10 mouse cellular contexts compared by ENCODE assay signal in genomic region chr10:77901871-77902210, GRCm38 (mm10). TPM values are rescaled to one million over a fixed set of nuclear protein-coding genes. Genes with fewer than 3 reads are reported as not detected.
DNase-seq lines count a peak whose midpoint lies in the region; ATAC-seq and TF ChIP-seq lines count a peak whose summit lies in the region.
"Had no signal": no experiment of that assay in that cellular context is flagged by ENCODE, and none has a peak within 500 bp of the region (broad histone marks: within the 10 kb centered on the region; RNA-seq: fewer than 3 reads in every experiment).

No protein-coding gene starts in this region.

- TF ChIP-seq CTCF in thymus, adult 2 months (IDR thresholded peaks at IDR 0.05; ENCODE audit: borderline replicate concordance, control insufficient read depth, extremely low read depth, insufficient read depth, low read length, poor library complexity) = no peak

- peaks cover 13% of the 10 kb centered on the region for H3K4me1 ChIP-seq in thymus, adult 2 months (replicated peaks; ENCODE audit: control insufficient read depth, insufficient read depth, low read length)
- H3K4me1 ChIP-seq in intestine, embryonic 15.5 days (replicated peaks) = peaks cover 6% of the 10 kb centered on the region; the same call in 1 of the 2 replicates

- H3K4me3 ChIP-seq in thymus, adult 2 months (ENCODE audit: control insufficient read depth, insufficient read depth, low read length) = peak overlapping the region; percentile 9
- peak overlapping the region; percentile 69 for H3K4me3 ChIP-seq in intestine, embryonic 15.5 days (replicated peaks)

- peak; percentile 48 for ATAC-seq in intestine, embryonic 15.5 days
- 0 out of 2 replicates have a peak, but pooled peaks have one; percentile 2 for ATAC-seq in megakaryocyte progenitor cell, adult 5-6 weeks (replicated peaks; ENCODE audit: poor library complexity)

- intact Hi-C loops in gastrocnemius, postnatal 36 days (cut with DNase I) = no loop called here

- H3K27me3 ChIP-seq in thymus, adult 2 months (ENCODE audit: control insufficient read depth, insufficient read depth, low read length) = peaks cover 4% of the 10 kb centered on the region
- no peaks in the 10 kb centered on the region for H3K27me3 ChIP-seq in intestine, embryonic 15.5 days (replicated peaks)

- no peaks in the 10 kb centered on the region for H3K36me3 ChIP-seq in thymus, adult 2 months (ENCODE audit: control insufficient read depth, insufficient read depth, low read length)
- no peaks in the 10 kb centered on the region for H3K36me3 ChIP-seq in intestine, embryonic 15.5 days

- H3K27ac ChIP-seq in thymus, adult 2 months (ENCODE audit: control insufficient read depth, insufficient read depth, low read length) = no peak overlapping the region
- no peak overlapping the region for H3K27ac ChIP-seq in intestine, embryonic 15.5 days

- no peak for TF ChIP-seq POLR2A in thymus, adult 2 months (IDR thresholded peaks at IDR 0.05; ENCODE audit: control insufficient read depth, extremely low read depth, insufficient read depth, low read length, poor library complexity)

- peak overlapping the region; percentile 92 for H3K4me2 ChIP-seq in intestine, embryonic 15.5 days (replicated peaks)

- H3K9ac ChIP-seq in intestine, embryonic 15.5 days = peak overlapping the region; percentile 72

- 10% methylated on average over 14 of the region's 14 CpGs for WGBS in thymus, adult 2 months
- WGBS in intestine, embryonic 15.5 days = 3% methylated on average over 14 of the region's 14 CpGs

- no peaks in the 10 kb centered on the region for H3K9me3 ChIP-seq in intestine, embryonic 15.5 days

- DNase-seq in cerebellum, adult 8-10 months = peak; percentile 27
- no peak for DNase-seq in cerebellum, postnatal 25 days
- no peak for DNase-seq in thymus, adult 2 months
- no peak for DNase-seq in thymus, postnatal 10 days (ENCODE audit: low spot score in 2 of 2)
- DNase-seq in layer of hippocampus, postnatal 36 days = no peak
- no peak for DNase-seq in gastrocnemius, postnatal 36 days

RNA-seq across cellular contexts. Expression of gene Lrrc3, which starts 0.5 kb away (rescaled TPM):
- 1.1 and 1.9 TPM in 2 replicates for polyA plus RNA-seq in thymus, adult 2 months (2012; rRNA removed)
- polyA plus RNA-seq in intestine, embryonic 15.5 days (2015; fragmentation: Nextera tagmentation; extraction: Ambion mirVana) = 3.9 TPM in 2 replicates
- total RNA-seq in megakaryocyte progenitor cell, adult 5-6 weeks (2015) = 0.12 TPM in 1 of 2 replicates, not detected in the other
- not detected in 2 replicates for total RNA-seq in megakaryocyte progenitor cell, adult 5-6 weeks (2017)
- 1 to 10 TPM; 3.8 to 4.7 TPM for total RNA-seq in layer of hippocampus, postnatal 36 days (2021)
- total RNA-seq in gastrocnemius, postnatal 36 days (2021) = under 1 TPM; 0.08 to 0.17 TPM

RNA-seq across cellular contexts. Expression of gene Gm3285, which starts 40.1 kb away (rescaled TPM):
- 0.24 and 0.27 TPM in 2 replicates for polyA plus RNA-seq in thymus, adult 2 months (2012; rRNA removed)
- not detected in 2 replicates for polyA plus RNA-seq in intestine, embryonic 15.5 days (2015; fragmentation: Nextera tagmentation; extraction: Ambion mirVana)
- not detected in 2 replicates for total RNA-seq in megakaryocyte progenitor cell, adult 5-6 weeks (2015)
- total RNA-seq in megakaryocyte progenitor cell, adult 5-6 weeks (2017) = not detected in 2 replicates
- total RNA-seq in layer of hippocampus, postnatal 36 days (2021) = not detected
- not detected for total RNA-seq in gastrocnemius, postnatal 36 days (2021)
- polyA plus RNA-seq: C2C12; frontal cortex, adult 2 months had no signal

RNA-seq across cellular contexts. Expression of gene Gm10318, which starts 49.2 kb away (rescaled TPM):
- not detected in 2 replicates for polyA plus RNA-seq in thymus, adult 2 months (2012; rRNA removed)
- not detected in 2 replicates for polyA plus RNA-seq in intestine, embryonic 15.5 days (2015; fragmentation: Nextera tagmentation; extraction: Ambion mirVana)
- not detected in 2 replicates for total RNA-seq in megakaryocyte progenitor cell, adult 5-6 weeks (2015)
- total RNA-seq in megakaryocyte progenitor cell, adult 5-6 weeks (2017) = not detected in 2 replicates
- total RNA-seq in layer of hippocampus, postnatal 36 days (2021) = not detected
- not detected for total RNA-seq in gastrocnemius, postnatal 36 days (2021)
- polyA plus RNA-seq: C2C12; frontal cortex, adult 2 months had no signal

RNA-seq across cellular contexts. Expression of gene Gm36176, which starts 55.2 kb away (rescaled TPM):
- 0.36 TPM in 1 of 2 replicates, not detected in the other for polyA plus RNA-seq in thymus, adult 2 months (2012; rRNA removed)
- polyA plus RNA-seq in intestine, embryonic 15.5 days (2015; fragmentation: Nextera tagmentation; extraction: Ambion mirVana) = not detected in 2 replicates
- not detected in 2 replicates for total RNA-seq in megakaryocyte progenitor cell, adult 5-6 weeks (2015)
- total RNA-seq in megakaryocyte progenitor cell, adult 5-6 weeks (2017) = not detected in 2 replicates
- total RNA-seq in layer of hippocampus, postnatal 36 days (2021) = not detected
- total RNA-seq in gastrocnemius, postnatal 36 days (2021) = not detected
- polyA plus RNA-seq: C2C12; frontal cortex, adult 2 months had no signal

Comparison
In these comparisons a context has a peak if more than half of its experiments do, and no peak if none do; other contexts are left out.
1. RNA of gene Lrrc3, which starts 0.5 kb away (total RNA-seq): 3.8 to 4.7 TPM in layer of hippocampus, postnatal 36 days; 0.08 to 0.17 TPM in gastrocnemius, postnatal 36 days and 0.12 TPM in megakaryocyte progenitor cell, adult 5-6 weeks; every median in the first group is over 4 times any median in the second.